Mouse (Mus musculus): Measurements from ENCODE around the gene Tnr. TPM values are rescaled to one million over a fixed set of nuclear protein-coding genes. Genes with fewer than 3 reads are reported as not detected.

Tnr gene
- polyA plus RNA-seq, 1 experiment from 2014 or later = 0.47 TPM

GRCm38 (mm10) chr1:159532841-159533569 lies 9.4 kb downstream of the Tnr start:
- Histone ChIP-seq H3K4me1 (replicated peaks; ENCODE audit: control insufficient read depth, insufficient read depth, low read length) (no peaks in the 10 kb centered on the region), H3K9me3 (ENCODE audit: control insufficient read depth) (no peaks in the 10 kb centered on the region), H3K27ac (ENCODE audit: low read depth, low read length) (no peak overlapping the region), H3K4me2 (replicated peaks; ENCODE audit: low read depth) (no peak overlapping the region), H3K9ac (ENCODE audit: low read depth, low read length) (no peak overlapping the region), H3K36me3 (ENCODE audit: control insufficient read depth, insufficient read depth) (no peaks in the 10 kb centered on the region), H3K4me3 (ENCODE audit: low read depth, low read length) (no peak overlapping the region), H3K27me3 (replicated peaks; ENCODE audit: control insufficient read depth, insufficient read depth, low read length) (no peaks in the 10 kb centered on the region)
- TF ChIP-seq CTCF (IDR thresholded peaks at IDR 0.05; ENCODE audit: low read depth) = no peak
- 42% methylated on average over 4 of the region's 4 CpGs for WGBS
- ATAC-seq = no peak

GRCm38 (mm10) chr1:159535582-159535981 lies 12.0 kb downstream of the Tnr start:
- Histone ChIP-seq H3K9me3 (ENCODE audit: control insufficient read depth) (no peaks in the 10 kb centered on the region), H3K4me1 (replicated peaks; ENCODE audit: control insufficient read depth, insufficient read depth, low read length) (no peaks in the 10 kb centered on the region), H3K27ac (ENCODE audit: low read depth, low read length) (no peak overlapping the region), H3K27me3 (replicated peaks; ENCODE audit: control insufficient read depth, insufficient read depth, low read length) (no peaks in the 10 kb centered on the region), H3K9ac (ENCODE audit: low read depth, low read length) (no peak overlapping the region), H3K4me3 (ENCODE audit: low read depth, low read length) (no peak overlapping the region), H3K4me2 (replicated peaks; ENCODE audit: low read depth) (no peak overlapping the region), H3K36me3 (ENCODE audit: control insufficient read depth, insufficient read depth) (no peaks in the 10 kb centered on the region)
- WGBS = 7% methylated on average over 4 of the region's 4 CpGs
- no peak for TF ChIP-seq CTCF (IDR thresholded peaks at IDR 0.05; ENCODE audit: low read depth)
- ATAC-seq = no peak

- H3K4me2 ChIP-seq (replicated peaks; ENCODE audit: low read depth) = no peak overlapping the region
- H3K4me1 ChIP-seq (replicated peaks; ENCODE audit: control insufficient read depth, insufficient read depth, low read length) = no peaks in the 10 kb centered on the region
- no peak overlapping the region for H3K4me3 ChIP-seq (ENCODE audit: low read depth, low read length)
- no peak overlapping the region for H3K9ac ChIP-seq (ENCODE audit: low read depth, low read length)
- H3K27ac ChIP-seq (ENCODE audit: low read depth, low read length) = no peak overlapping the region
- H3K9me3 ChIP-seq (ENCODE audit: control insufficient read depth) = no peaks in the 10 kb centered on the region
- no peak for ATAC-seq
- no peak for TF ChIP-seq CTCF (IDR thresholded peaks at IDR 0.05; ENCODE audit: low read depth)
- no peaks in the 10 kb centered on the region for H3K27me3 ChIP-seq (replicated peaks; ENCODE audit: control insufficient read depth, insufficient read depth, low read length)
- H3K36me3 ChIP-seq (ENCODE audit: control insufficient read depth, insufficient read depth) = no peaks in the 10 kb centered on the region
Observed at GRCm38 (mm10) chr1:159537541-159537940, 14.0 kb downstream of the Tnr start.

- Histone ChIP-seq H3K9me3 (ENCODE audit: control insufficient read depth) (no peaks in the 10 kb centered on the region), H3K4me1 (replicated peaks; ENCODE audit: control insufficient read depth, insufficient read depth, low read length) (no peaks in the 10 kb centered on the region), H3K4me2 (replicated peaks; ENCODE audit: low read depth) (no peak overlapping the region), H3K4me3 (ENCODE audit: low read depth, low read length) (no peak overlapping the region), H3K27me3 (replicated peaks; ENCODE audit: control insufficient read depth, insufficient read depth, low read length) (no peaks in the 10 kb centered on the region), H3K36me3 (ENCODE audit: control insufficient read depth, insufficient read depth) (no peaks in the 10 kb centered on the region), H3K27ac (ENCODE audit: low read depth, low read length) (no peak overlapping the region), H3K9ac (ENCODE audit: low read depth, low read length) (no peak overlapping the region)
- ATAC-seq = no peak
- 44% methylated on average over 7 of the region's 7 CpGs for WGBS
- TF ChIP-seq CTCF (IDR thresholded peaks at IDR 0.05; ENCODE audit: low read depth) = no peak
Observed at GRCm38 (mm10) chr1:159538076-159538475, 14.5 kb downstream of the Tnr start.

- Histone ChIP-seq H3K27me3 (replicated peaks; ENCODE audit: control insufficient read depth, insufficient read depth, low read length) (no peaks in the 10 kb centered on the region), H3K4me1 (replicated peaks; ENCODE audit: control insufficient read depth, insufficient read depth, low read length) (no peaks in the 10 kb centered on the region), H3K9ac (ENCODE audit: low read depth, low read length) (no peak overlapping the region), H3K9me3 (ENCODE audit: control insufficient read depth) (no peaks in the 10 kb centered on the region), H3K4me2 (replicated peaks; ENCODE audit: low read depth) (no peak overlapping the region), H3K36me3 (ENCODE audit: control insufficient read depth, insufficient read depth) (no peaks in the 10 kb centered on the region), H3K27ac (ENCODE audit: low read depth, low read length) (no peak overlapping the region), H3K4me3 (ENCODE audit: low read depth, low read length) (no peak overlapping the region)
- 70% methylated on average over 9 of the region's 9 CpGs for WGBS
- no peak for TF ChIP-seq CTCF (IDR thresholded peaks at IDR 0.05; ENCODE audit: low read depth)
- no peak for ATAC-seq
Observed at GRCm38 (mm10) chr1:159545470-159546145, 22.0 kb downstream of the Tnr start.

- no peaks in the 10 kb centered on the region for H3K4me1 ChIP-seq (replicated peaks; ENCODE audit: control insufficient read depth, insufficient read depth, low read length)
- no peaks in the 10 kb centered on the region for H3K9me3 ChIP-seq (ENCODE audit: control insufficient read depth)
- no peak overlapping the region for H3K27ac ChIP-seq (ENCODE audit: low read depth, low read length)
- no peak overlapping the region for H3K4me2 ChIP-seq (replicated peaks; ENCODE audit: low read depth)
- no peak for TF ChIP-seq CTCF (IDR thresholded peaks at IDR 0.05; ENCODE audit: low read depth)
- H3K27me3 ChIP-seq (replicated peaks; ENCODE audit: control insufficient read depth, insufficient read depth, low read length) = no peaks in the 10 kb centered on the region
- no peak overlapping the region for H3K4me3 ChIP-seq (ENCODE audit: low read depth, low read length)
- H3K36me3 ChIP-seq (ENCODE audit: control insufficient read depth, insufficient read depth) = no peaks in the 10 kb centered on the region
- 63% methylated on average over 10 of the region's 10 CpGs for WGBS
- ATAC-seq = no peak
- H3K9ac ChIP-seq (ENCODE audit: low read depth, low read length) = no peak overlapping the region
Observed at GRCm38 (mm10) chr1:159551036-159551435, 27.5 kb downstream of the Tnr start.

Data from intestine, postnatal 0 days (tissue).